Mouse (Mus musculus) kidney, adult 9 months (tissue): ENCODE data around the gene Rexo5.

Source experiments
- DNase-seq: peaks from one replicate; pipeline ENCODE4 v3.0.0; 2022

Rexo5 gene

GRCm38 (mm10) chr7:119894818-119895544, 101.2 kb downstream of the Rexo5 start:
- peak; percentile 72 for DNase-seq

GRCm38 (mm10) chr7:119895639-119896512, 102.1 kb downstream of the Rexo5 start, which contains the start of the genes Lyrm1 and Dcun1d3:
Gene Lyrm1 (plus strand): TSS chr7:119895861.
Gene Dcun1d3 (minus strand): TSS chr7:119896298.
- DNase-seq, result peak; percentile 99

DNA sequence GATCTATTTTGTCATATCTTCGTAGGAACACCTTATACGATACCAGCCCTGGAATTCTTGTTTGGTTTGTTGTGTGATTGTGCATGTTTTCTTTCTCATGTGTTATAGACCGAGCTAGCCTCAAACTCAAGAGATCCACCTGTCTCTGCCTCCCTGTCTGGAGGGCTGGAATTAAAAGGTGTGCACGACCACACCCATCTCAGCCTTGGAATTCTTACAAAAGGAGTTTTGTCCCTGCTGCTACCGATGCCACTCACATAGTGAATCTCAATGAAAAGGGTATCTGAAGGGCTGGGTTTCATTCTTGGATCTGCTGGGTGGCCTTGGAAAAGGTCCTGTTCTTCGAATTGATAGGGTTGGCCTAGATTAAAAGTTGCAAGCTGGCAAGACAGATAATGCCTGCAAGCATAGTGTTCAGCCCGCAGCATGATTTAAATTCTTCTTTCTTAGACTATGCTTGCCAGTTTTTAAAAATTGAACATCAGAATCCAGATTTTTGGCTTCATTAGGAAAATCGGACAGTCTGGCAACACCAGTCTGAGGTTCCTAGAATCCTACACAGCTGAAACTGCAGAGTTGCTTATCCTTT, 103.8 kb downstream of the Rexo5 start:
- no peak for DNase-seq

GRCm38 (mm10) chr7:119898247-119898856, 104.5 kb downstream of the Rexo5 start:
- DNase-seq, result no peak
